Mouse (Mus musculus): Measurements from ENCODE around the gene Tex261.

DNA sequence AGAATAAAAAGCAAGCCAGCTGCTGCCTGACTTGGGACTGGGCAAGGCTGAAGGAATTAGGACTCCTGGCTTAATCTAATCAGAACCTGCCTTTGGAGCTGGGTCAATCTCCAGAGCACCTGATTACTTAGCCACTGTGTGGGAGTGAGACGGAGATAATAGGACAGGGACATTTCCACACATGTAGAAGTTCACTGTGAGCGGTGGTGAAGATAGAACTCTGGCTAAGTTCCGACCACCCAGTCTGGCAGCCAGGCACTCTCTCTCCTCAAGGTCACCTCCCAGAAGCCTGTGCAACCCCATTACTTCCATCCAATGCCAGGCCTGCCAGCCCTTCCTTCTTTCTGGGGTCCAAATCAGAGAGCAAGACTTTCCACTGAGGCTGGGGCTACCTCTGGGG lies 8.6 kb downstream of the Tex261 start:
- no peak for TF ChIP-seq CTCF (conservative IDR thresholded peaks at IDR 0.05; ENCODE audit: insufficient read depth, insufficient read length, low read depth, low read length)
- TF ChIP-seq POLR2A (IDR thresholded peaks at IDR 0.05; ENCODE audit: low read depth, low read length), result no peak

Measured in kidney, adult 2 months (tissue).